Mouse (Mus musculus) right cerebral cortex, adult 2 months (tissue): Measurements from ENCODE around the gene Noc2l.

ENCODE experiments used
- DNase-seq, 2 experiments: peaks; one replicate each; pipeline ENCODE4 v3.0.0; 2021 to 2022; ENCODE audit warnings: low spot score in 2 of 2

Gene Noc2l

GRCm38 (mm10) chr4:156216196-156216595 lies 19.6 kb upstream of the Noc2l start:
- DNase-seq, result no peak

- no peak for DNase-seq
These were observed 18.7 kb upstream of the Noc2l start for GRCm38 (mm10) chr4:156217022-156217669.

- DNase-seq, result no peak
These were observed 18.0 kb upstream of the Noc2l start for GRCm38 (mm10) chr4:156217838-156218237.

GRCm38 (mm10) chr4:156219936-156220335 lies 15.9 kb upstream of the Noc2l start:
- no peak for DNase-seq

GRCm38 (mm10) chr4:156224276-156224675 lies 11.5 kb upstream of the Noc2l start:
- no peak for DNase-seq

DNA sequence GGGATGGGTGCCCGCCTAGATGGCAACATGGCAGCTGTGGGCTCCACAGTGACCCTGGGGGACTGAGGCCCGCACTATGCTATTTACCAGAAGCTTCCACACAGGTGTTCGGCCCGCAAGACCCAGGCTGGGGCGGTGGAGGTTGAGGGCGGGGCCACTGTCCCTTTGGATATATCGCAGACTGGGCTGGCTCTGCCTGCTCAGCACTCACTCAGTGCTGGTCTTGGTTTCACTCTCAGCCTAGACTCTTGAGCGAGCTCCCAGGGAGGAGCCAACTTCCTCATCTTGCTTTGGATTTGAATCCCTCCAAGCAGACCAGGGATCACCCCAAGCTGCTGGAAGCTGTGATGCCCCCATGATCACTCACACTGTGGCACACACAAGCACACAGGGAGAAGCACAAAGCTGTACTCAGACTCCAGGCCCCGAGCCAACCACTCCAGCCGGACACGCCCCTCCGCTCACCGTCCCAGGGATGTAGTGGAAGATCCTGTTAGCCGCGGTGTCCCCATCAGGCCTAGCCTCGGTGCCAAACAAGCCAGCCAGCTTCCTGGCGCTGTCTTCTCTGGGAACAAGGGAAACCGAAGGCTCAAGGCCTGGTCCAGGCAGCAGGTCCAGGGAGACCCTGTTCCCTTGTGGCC lies 7.9 kb upstream of the Noc2l start:
- DNase-seq, result no peak

DNA sequence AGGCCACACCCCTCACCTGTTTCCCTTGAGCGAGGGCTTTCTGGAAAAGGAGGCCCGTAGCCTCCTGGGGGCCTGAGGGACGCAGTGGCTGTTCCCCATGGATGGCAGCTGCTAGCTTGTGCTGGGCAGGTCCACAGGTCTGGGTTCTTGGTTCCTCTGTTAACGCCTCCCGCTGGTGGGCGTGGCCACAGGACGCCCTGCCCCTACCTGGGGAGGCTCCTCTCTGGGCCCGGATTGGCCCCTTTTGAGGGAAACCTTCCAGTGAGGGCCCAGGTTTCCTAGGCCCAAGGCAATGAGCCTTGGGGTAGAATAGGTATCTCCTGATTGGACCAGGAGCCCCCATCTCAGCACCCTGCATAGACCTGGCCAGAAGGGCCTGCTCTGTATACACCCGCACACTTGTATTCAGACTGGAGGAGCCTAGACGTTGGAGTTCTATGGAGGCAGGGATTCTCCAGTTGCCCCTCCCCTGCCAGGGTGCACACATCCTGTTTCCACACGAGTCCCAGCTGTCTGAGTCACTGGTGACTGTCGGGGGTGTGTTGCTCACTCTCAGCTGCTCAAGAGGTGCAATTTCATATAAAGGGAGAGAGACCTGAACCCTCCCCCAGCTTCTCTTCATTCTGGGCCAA lies 7.3 kb upstream of the Noc2l start:
- DNase-seq, result peak; percentile 57 to 68

GRCm38 (mm10) chr4:156234021-156234501 lies 1.7 kb upstream of the Noc2l start:
- no peak for DNase-seq

DNA sequence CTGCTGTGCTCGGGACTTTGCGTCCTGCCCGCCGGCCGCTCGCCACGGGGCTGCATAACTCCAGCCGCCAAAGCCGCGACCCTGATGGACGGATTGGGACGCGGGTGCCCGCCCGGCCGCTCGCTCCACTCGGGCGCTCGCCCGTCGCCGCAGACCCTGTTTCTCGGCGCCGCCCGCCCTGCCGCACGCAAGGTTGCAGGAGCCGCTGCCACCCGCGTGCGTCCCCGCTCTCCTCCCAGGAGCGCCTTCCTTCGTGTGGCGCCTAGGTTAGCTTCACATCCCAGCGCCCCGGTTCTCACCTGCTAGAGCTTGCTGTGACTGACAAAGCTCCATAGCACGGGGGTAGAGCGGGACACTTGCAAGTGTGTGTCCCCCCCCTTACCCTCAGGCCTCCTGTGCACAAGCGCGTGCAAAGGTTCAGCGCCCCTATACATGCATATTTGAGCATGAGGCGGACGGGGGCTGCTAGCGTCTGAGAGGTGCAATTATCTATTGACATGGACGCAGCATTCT lies 1.1 kb upstream of the Noc2l start, which contains the start of gene Plekhn1:
Gene Plekhn1 (minus strand): TSS at position 157 of the 513 bp plus-strand sequence.
- DNase-seq, result peak; percentile 59 to 75

- no peak for DNase-seq
These were observed 445 bp upstream of the Noc2l start for GRCm38 (mm10) chr4:156235360-156235770.

- DNase-seq, result no peak
These were observed 1.0 kb downstream of the Noc2l start for GRCm38 (mm10) chr4:156236651-156237447.

GRCm38 (mm10) chr4:156249567-156249966 lies 13.8 kb downstream of the Noc2l start:
- no peak for DNase-seq

DNA sequence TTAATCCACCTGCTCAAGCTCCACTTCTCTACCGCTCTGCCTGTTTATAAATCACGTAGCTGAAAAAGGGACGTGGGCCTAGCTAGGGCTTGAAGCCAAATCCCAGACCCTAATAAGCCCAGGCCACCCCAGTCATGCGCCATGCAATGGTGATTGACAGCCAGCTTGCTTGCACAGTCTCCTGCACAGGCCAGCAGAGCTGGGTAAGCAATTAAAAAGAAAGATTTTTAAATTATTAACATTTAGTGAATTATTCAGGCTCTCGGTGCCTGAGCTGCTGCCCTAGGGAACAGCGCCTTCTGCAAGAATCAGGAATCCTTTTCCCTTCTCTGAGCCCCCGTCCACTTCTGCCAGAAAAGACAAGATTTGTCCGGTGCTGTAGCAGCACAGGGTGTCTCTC lies 15.3 kb downstream of the Noc2l start:
- no peak for DNase-seq

DNA sequence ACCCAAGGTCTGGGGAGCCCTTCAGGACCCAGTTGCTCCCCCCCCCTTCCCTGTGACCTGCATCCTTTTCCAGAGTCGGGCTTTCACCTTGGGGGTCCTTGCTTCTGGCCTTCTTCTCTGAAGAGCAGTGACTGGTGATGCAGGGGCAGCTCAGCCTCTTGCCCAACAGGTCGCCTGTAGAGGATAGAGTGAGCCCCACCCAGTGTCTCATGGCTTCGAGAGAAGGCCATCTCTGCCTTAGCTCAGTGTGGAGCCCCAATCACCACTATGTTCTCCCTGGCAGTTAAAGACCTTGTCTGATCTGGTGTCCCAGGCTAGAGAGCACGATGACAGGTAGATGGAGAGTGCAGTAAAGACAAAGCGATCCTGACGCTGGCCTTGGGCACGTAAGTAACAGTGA lies 16.3 kb downstream of the Noc2l start:
- DNase-seq, result no peak

DNA sequence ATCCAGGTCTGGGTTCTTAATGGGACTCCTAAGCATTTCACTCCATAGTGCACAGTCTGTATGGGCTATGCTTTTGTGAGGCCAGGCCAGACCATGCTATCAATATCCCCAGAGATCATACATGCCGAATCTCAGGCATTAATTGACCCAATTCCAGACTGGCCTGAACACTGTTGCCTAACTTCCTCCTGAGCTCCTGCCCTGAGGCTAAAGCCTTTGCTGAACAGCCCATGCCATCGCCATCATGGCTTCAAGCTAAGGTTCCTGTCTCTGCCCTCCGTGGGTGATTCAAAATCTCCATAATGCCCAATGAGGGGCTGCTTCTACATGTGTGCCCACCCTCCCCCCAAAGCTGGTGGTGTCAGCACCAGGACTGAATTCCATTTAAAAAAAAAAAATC lies 16.8 kb downstream of the Noc2l start:
- no peak for DNase-seq

GRCm38 (mm10) chr4:156253043-156253442 lies 17.2 kb downstream of the Noc2l start:
- no peak for DNase-seq

DNA sequence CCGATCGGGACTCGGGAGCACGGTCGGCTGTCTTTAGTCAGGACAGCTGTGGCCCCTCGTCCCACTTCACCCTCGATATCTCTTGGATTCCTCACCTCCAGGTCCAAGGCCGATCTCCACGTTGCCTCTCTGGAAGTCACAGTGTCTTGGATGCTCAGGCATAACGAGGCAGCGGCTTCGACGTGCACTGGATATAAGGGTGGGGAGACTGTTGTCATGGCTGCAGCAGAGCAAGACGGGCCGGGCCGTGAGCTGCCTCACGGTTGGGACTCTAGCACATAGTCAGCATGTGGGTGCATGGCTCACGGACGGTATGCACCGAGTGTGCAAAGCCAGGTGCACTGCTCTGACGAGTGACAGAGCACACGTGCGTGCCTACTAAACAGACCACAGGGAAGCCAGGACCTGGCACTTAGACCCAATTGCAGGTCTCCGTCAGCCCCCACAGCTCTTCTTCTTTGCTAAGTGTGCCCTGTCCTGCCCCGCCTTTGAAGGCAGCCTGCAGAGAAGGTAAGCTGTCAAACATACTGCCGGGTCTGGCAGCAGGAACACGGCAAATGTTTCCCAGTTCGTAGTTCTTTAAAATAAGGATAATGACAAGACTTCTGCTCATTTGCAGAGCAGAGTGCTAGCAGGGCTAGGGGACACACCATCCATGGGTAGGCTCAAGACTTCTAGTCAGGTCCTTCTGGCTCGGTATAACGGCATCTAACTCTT lies 18.7 kb downstream of the Noc2l start:
- DNase-seq, result no peak

DNA sequence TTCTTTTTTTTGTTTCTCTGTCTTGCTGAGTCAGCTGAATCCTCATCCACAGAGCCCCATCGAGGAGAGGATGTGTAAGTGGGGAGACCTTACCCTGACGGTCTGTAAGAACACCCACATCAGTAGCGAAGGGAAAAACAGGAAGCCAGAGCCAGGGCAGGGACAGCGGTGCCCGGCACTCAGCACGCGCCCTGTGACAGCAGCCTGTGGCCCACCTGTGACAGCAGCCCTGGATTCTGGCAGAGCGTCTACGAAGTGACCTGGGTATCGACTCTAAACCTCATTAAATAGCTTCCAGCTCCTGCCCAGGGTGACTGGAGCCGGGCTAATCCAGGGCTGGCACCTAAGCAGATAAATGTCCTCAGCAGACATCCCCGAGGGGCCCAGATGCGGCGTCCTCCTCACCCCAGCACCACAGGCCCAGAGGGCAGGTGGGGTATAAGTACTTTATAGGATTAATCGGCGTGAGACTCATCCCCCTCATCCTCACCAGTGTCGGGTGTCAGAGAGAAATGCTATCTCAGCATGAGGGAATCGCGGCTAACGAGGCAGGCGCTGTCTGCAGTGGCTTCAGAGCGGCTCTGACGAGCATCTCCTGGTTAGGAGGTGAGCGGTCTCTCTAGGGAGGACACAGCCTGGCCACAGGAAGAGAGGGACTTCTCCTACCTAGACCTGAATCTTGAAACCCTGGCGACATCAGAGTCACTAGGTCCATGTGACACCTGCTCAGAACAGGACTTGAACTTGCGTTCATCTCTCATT lies 19.4 kb downstream of the Noc2l start, which contains the start of gene Samd11:
Gene Samd11 (minus strand): TSS at position 580 of the 762 bp plus-strand sequence.
- DNase-seq, result no peak
